Mouse (Mus musculus): ENCODE measurements around the gene Gsta4. TPM values are rescaled to one million over a fixed set of nuclear protein-coding genes. Genes with fewer than 3 reads are reported as not detected.
"Not testable (repeated sequence)": the region's sequence is repeated elsewhere in the genome, so short reads cannot be mapped to it uniquely, and the experiment has no call there.

Gsta4 gene
- polyA plus RNA-seq (2012; fragmentation: generic; extraction: Trizol), result 28.1 TPM

GRCm38 (mm10) chr9:78182474-78182873, at the start of gene Gsta4:
Gene Gsta4 (plus strand): TSS chr9:78182774.
- not testable (repeated sequence) for H3K36me3 ChIP-seq (ENCODE audit: control insufficient read depth, insufficient read depth); H3K4me2 ChIP-seq (ENCODE audit: low read depth); H3K4me3 ChIP-seq; H3K27me3 ChIP-seq (ENCODE audit: control insufficient read depth, insufficient read depth, insufficient read length); H3ac ChIP-seq (ENCODE audit: control insufficient read depth, insufficient read length); H3K79me2 ChIP-seq (ENCODE audit: control insufficient read depth, insufficient read depth)

GRCm38 (mm10) chr9:78135658-78136057, 46.9 kb upstream of the Gsta4 start:
- Histone ChIP-seq H3K4me2 (ENCODE audit: low read depth) (no peak overlapping the region), H3K4me3 (no peak overlapping the region), H3K27me3 (ENCODE audit: control insufficient read depth, insufficient read depth, insufficient read length) (no peaks in the 10 kb centered on the region), H3K36me3 (ENCODE audit: control insufficient read depth, insufficient read depth) (peaks cover 6% of the 10 kb centered on the region), H3ac (ENCODE audit: control insufficient read depth, insufficient read length) (no peak overlapping the region), H3K79me2 (ENCODE audit: control insufficient read depth, insufficient read depth) (no peaks in the 10 kb centered on the region)
- TF ChIP-seq MYOD1 (IDR thresholded peaks at IDR 0.05; ENCODE audit: control insufficient read depth in 1 of 3, insufficient read length in 2 of 3, low read depth in 2 of 3) (no peak), POLR2AphosphoS2 (IDR thresholded peaks at IDR 0.05; ENCODE audit: insufficient read length, low read depth) (no peak), USF1 (IDR thresholded peaks at IDR 0.05; ENCODE audit: low read depth) (no peak), TCF3 (IDR thresholded peaks at IDR 0.05; ENCODE audit: insufficient read length, low read depth) (no peak), SRF (IDR thresholded peaks at IDR 0.05; ENCODE audit: control insufficient read depth, insufficient read length, low read depth) (no peak), REST (IDR thresholded peaks at IDR 0.05; ENCODE audit: insufficient read depth, insufficient read length) (no peak), E2F4 (IDR thresholded peaks at IDR 0.05; ENCODE audit: insufficient read depth) (no peak), TCF12 (IDR thresholded peaks at IDR 0.05; ENCODE audit: insufficient read depth, poor library complexity, severe bottlenecking) (no peak), POLR2A (IDR thresholded peaks at IDR 0.05; ENCODE audit: insufficient read length, low read depth) (no peak), MYOG (IDR thresholded peaks at IDR 0.05; ENCODE audit: control insufficient read depth in 1 of 3, insufficient read depth in 1 of 3, insufficient read length in 2 of 3, low read depth in 2 of 3) (no peak)

- Histone ChIP-seq H3K4me3 (no peak overlapping the region), H3K79me2 (ENCODE audit: control insufficient read depth, insufficient read depth) (no peaks in the 10 kb centered on the region), H3K36me3 (ENCODE audit: control insufficient read depth, insufficient read depth) (peaks cover 13% of the 10 kb centered on the region), H3ac (ENCODE audit: control insufficient read depth, insufficient read length) (no peak overlapping the region), H3K27me3 (ENCODE audit: control insufficient read depth, insufficient read depth, insufficient read length) (no peaks in the 10 kb centered on the region), H3K4me2 (ENCODE audit: low read depth) (no peak overlapping the region)
- TF ChIP-seq REST (IDR thresholded peaks at IDR 0.05; ENCODE audit: insufficient read depth, insufficient read length) (no peak), E2F4 (IDR thresholded peaks at IDR 0.05; ENCODE audit: insufficient read depth) (no peak), TCF3 (IDR thresholded peaks at IDR 0.05; ENCODE audit: insufficient read length, low read depth) (no peak), CEBPB (IDR thresholded peaks at IDR 0.05; ENCODE audit: insufficient read depth, poor library complexity, severe bottlenecking) (no peak), POLR2A (IDR thresholded peaks at IDR 0.05; ENCODE audit: insufficient read length, low read depth) (no peak), MYOD1 (IDR thresholded peaks at IDR 0.05; ENCODE audit: control insufficient read depth in 1 of 3, insufficient read length in 2 of 3, low read depth in 2 of 3) (no peak), SRF (IDR thresholded peaks at IDR 0.05; ENCODE audit: control insufficient read depth, insufficient read length, low read depth) (no peak), POLR2AphosphoS2 (IDR thresholded peaks at IDR 0.05; ENCODE audit: insufficient read length, low read depth) (no peak), USF1 (IDR thresholded peaks at IDR 0.05; ENCODE audit: low read depth) (no peak), MAX (IDR thresholded peaks at IDR 0.05; ENCODE audit: low read depth) (no peak)
Observed at GRCm38 (mm10) chr9:78138044-78138676, 44.4 kb upstream of the Gsta4 start.

- no peak for TF ChIP-seq USF1 (IDR thresholded peaks at IDR 0.05; ENCODE audit: low read depth)
- TF ChIP-seq CEBPB (IDR thresholded peaks at IDR 0.05; ENCODE audit: insufficient read depth, poor library complexity, severe bottlenecking), result peak; percentile 56; the same call in 1 of the 2 replicates
- Histone ChIP-seq H3K79me2 (ENCODE audit: control insufficient read depth, insufficient read depth) (no peaks in the 10 kb centered on the region), H3K4me3 (no peak overlapping the region), H3ac (ENCODE audit: control insufficient read depth, insufficient read length) (no peak overlapping the region), H3K4me2 (ENCODE audit: low read depth) (no peak overlapping the region), H3K36me3 (ENCODE audit: control insufficient read depth, insufficient read depth) (peaks cover 13% of the 10 kb centered on the region), H3K27me3 (ENCODE audit: control insufficient read depth, insufficient read depth, insufficient read length) (no peaks in the 10 kb centered on the region)
Observed at GRCm38 (mm10) chr9:78139463-78139862, 43.1 kb upstream of the Gsta4 start.

- no peak overlapping the region for H3K4me2 ChIP-seq (ENCODE audit: low read depth)
- H3ac ChIP-seq (ENCODE audit: control insufficient read depth, insufficient read length), result no peak overlapping the region
- TF ChIP-seq MYOG (IDR thresholded peaks at IDR 0.05; ENCODE audit: control insufficient read depth in 1 of 3, insufficient read depth in 1 of 3, insufficient read length in 2 of 3, low read depth in 2 of 3) (peak in 1 of 3 experiments; percentile 30), POLR2A (IDR thresholded peaks at IDR 0.05; ENCODE audit: insufficient read length, low read depth) (no peak)
- H3K4me3 ChIP-seq, result no peak overlapping the region
- H3K79me2 ChIP-seq (ENCODE audit: control insufficient read depth, insufficient read depth), result no peaks in the 10 kb centered on the region
- no peaks in the 10 kb centered on the region for H3K27me3 ChIP-seq (ENCODE audit: control insufficient read depth, insufficient read depth, insufficient read length)
- peaks cover 7% of the 10 kb centered on the region for H3K36me3 ChIP-seq (ENCODE audit: control insufficient read depth, insufficient read depth)
Observed at GRCm38 (mm10) chr9:78146099-78146498, 36.5 kb upstream of the Gsta4 start.

- H3K36me3 ChIP-seq (ENCODE audit: control insufficient read depth, insufficient read depth), result peaks cover 2% of the 10 kb centered on the region
- H3K79me2 ChIP-seq (ENCODE audit: control insufficient read depth, insufficient read depth), result no peaks in the 10 kb centered on the region
- no peak overlapping the region for H3K4me3 ChIP-seq
- H3ac ChIP-seq (ENCODE audit: control insufficient read depth, insufficient read length), result no peak overlapping the region
- no peaks in the 10 kb centered on the region for H3K27me3 ChIP-seq (ENCODE audit: control insufficient read depth, insufficient read depth, insufficient read length)
- no peak for TF ChIP-seq MYOD1 (IDR thresholded peaks at IDR 0.05; ENCODE audit: control insufficient read depth in 1 of 3, insufficient read length in 2 of 3, low read depth in 2 of 3)
- TF ChIP-seq MYOG (IDR thresholded peaks at IDR 0.05; ENCODE audit: control insufficient read depth in 1 of 3, insufficient read depth in 1 of 3, insufficient read length in 2 of 3, low read depth in 2 of 3), result no peak
- peak overlapping the region; percentile 16 for H3K4me2 ChIP-seq (ENCODE audit: low read depth)
Observed at GRCm38 (mm10) chr9:78146627-78147026, 35.9 kb upstream of the Gsta4 start.
